Mouse (Mus musculus): ENCODE data around the gene Itpk1.

Itpk1 gene

GRCm38 (mm10) chr12:102713153-102713865 lies 8.6 kb upstream of the Itpk1 start:
- DNase-seq: no peak

- no peak for DNase-seq
These were observed 6.2 kb upstream of the Itpk1 start for GRCm38 (mm10) chr12:102710851-102711375.

- no peak for DNase-seq
These were observed 5.2 kb upstream of the Itpk1 start for GRCm38 (mm10) chr12:102709896-102710295.

GRCm38 (mm10) chr12:102708220-102708619 lies 3.5 kb upstream of the Itpk1 start:
- no peak for DNase-seq

GRCm38 (mm10) chr12:102706833-102707463 lies 2.2 kb upstream of the Itpk1 start:
- no peak for DNase-seq

- no peak for DNase-seq
These were observed 1.3 kb upstream of the Itpk1 start for GRCm38 (mm10) chr12:102705906-102706640.

GRCm38 (mm10) chr12:102705216-102705871 lies 614 bp upstream of the Itpk1 start:
- DNase-seq: peak; percentile 87

GRCm38 (mm10) chr12:102703921-102704408 lies 765 bp downstream of the Itpk1 start:
- no peak for DNase-seq

GRCm38 (mm10) chr12:102703441-102703840 lies 1.3 kb downstream of the Itpk1 start:
- DNase-seq: no peak

- DNase-seq: no peak
These were observed 1.7 kb downstream of the Itpk1 start for GRCm38 (mm10) chr12:102703111-102703412.

- no peak for DNase-seq
These were observed 2.2 kb downstream of the Itpk1 start for GRCm38 (mm10) chr12:102702356-102703110.

GRCm38 (mm10) chr12:102701691-102702207 lies 3.0 kb downstream of the Itpk1 start:
- no peak for DNase-seq

GRCm38 (mm10) chr12:102700453-102700852 lies 4.3 kb downstream of the Itpk1 start:
- DNase-seq: no peak

GRCm38 (mm10) chr12:102699156-102699555 lies 5.6 kb downstream of the Itpk1 start:
- no peak for DNase-seq

GRCm38 (mm10) chr12:102698089-102698684 lies 6.5 kb downstream of the Itpk1 start:
- DNase-seq: no peak

GRCm38 (mm10) chr12:102697381-102697780 lies 7.3 kb downstream of the Itpk1 start:
- no peak for DNase-seq

GRCm38 (mm10) chr12:102696635-102697354 lies 7.9 kb downstream of the Itpk1 start:
- no peak for DNase-seq

- peak; percentile 85 for DNase-seq
These were observed 9.1 kb downstream of the Itpk1 start for GRCm38 (mm10) chr12:102695369-102696239.

- no peak for DNase-seq
These were observed 13.0 kb downstream of the Itpk1 start for GRCm38 (mm10) chr12:102691761-102692160.

GRCm38 (mm10) chr12:102691180-102691579 lies 13.6 kb downstream of the Itpk1 start:
- DNase-seq: no peak
